Mouse (Mus musculus) spleen, postnatal 10 days (tissue): ENCODE measurements around the gene Atf7.
"Not testable (repeated sequence)": the region's sequence is repeated elsewhere in the genome, so short reads cannot be mapped to it uniquely, and the experiment has no call there.

ENCODE experiments used
- DNase-seq, 2 experiments: peaks; one replicate each; pipeline ENCODE4 v3.0.0; 2021 to 2022; ENCODE audit warnings: low spot score in 2 of 2

The Atf7 gene

DNA sequence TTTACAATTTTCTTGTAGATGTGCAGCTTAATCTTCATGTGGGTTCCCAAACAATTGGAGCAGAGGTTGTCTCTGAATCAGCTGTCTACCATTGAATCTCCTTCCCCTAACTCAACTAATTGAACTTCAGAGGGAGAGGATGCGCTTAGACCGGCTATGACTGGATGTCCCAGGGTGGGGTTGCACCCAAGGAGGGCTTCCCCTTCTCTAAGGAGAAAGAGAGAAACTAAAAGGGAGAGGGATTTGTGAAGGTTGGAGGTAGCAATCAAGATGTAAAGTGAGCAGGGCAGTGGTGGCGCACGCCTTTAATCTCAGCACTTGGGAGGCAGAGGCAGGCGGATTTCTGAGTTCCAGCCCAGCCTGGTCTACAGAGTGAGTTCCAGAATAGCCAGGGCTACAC lies 5.8 kb downstream of the Atf7 start:
- no peak for DNase-seq

GRCm38 (mm10) chr15:102617654-102618053 lies 7.6 kb downstream of the Atf7 start:
- DNase-seq, result no peak

- no peak for DNase-seq
These were observed 9.1 kb downstream of the Atf7 start for GRCm38 (mm10) chr15:102616174-102616573.

DNA sequence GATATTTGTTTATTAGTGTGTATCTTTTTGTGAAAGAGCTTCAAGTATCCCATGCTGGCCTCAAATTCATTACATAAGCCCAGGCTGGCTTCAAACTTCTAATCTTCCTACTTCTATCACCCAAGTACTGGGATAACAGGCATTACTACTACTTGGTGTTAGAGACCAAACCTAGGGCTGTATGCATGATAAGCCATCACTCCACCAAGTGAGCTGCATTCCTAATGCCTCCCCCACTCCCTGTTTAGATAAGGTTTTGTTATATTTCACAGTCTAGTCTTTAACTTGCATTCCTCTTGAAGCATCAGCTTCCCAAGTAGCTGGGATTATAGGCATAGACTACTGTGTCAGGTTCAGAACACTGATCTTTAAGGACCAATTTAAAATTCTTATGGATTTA lies 11.0 kb downstream of the Atf7 start:
- DNase-seq, result no peak

DNA sequence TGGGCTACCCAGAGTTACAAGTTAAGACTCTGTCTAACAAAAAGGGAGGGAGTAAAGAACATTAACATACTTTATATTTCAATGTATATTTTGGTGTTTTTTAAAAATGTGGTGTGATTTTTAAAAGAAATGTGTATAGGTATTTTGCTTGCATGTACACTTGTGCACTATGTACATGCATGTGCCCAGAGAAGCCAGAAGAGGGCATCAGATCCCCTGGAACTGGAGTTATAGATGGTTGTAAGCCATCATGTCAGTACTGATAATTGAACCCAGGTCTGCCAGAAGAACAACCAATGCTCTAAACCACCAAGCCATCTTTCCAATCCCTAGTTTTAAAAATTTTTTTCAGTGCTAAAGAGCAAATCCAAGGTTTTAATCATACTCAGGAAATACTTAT lies 12.3 kb downstream of the Atf7 start:
- no peak for DNase-seq

DNA sequence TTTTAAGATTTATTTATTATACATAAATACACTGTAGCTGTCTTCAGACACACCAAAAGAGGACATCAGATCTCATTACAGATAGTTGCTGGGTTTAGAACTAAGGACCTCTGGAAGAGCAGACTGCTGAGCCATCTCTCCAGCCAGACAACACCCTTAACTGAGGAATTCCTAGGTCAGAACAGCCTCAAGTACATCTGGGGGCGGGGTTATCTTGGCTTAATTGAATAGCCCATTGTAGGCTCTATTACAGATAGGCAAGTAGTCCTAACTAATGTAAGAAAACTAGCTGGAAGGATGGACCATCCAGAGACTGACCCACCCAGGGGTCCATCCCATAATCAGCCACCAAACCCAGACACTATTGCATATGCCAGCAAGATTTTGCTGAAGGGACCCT lies 16.7 kb downstream of the Atf7 start:
- DNase-seq, result not testable (repeated sequence)

DNA sequence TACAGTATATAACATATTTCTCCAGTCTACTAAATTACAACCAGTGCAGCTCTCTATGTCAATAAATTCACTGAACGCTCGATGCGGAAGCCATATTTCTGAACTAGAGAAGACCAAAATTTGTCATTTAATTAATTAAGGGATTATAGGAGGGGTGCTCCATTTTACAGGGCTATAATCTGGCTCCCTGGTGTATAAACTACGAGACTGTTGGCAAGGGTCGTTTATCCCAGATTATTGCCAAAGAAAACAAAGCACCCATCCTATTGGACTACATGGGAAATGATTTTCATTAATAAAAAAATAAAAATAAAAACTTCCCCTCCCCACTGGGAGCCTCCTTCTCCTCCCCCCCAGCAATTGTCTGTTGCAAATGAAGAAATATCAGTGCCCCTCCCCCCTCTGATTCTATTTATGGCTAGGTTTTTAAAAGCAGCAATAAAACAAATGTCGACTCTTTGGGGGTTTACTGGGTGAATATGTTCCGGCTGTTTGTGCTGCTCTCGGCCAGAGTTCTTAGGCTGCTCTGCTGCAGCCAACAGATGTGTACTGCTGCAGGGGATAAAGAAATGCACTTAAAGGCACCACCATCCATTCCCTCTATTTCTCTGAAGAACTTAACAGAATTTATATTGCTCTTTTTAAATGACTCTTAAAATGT lies 31.1 kb downstream of the Atf7 start:
- no peak for DNase-seq

- DNase-seq, result no peak
These were observed 32.6 kb downstream of the Atf7 start for GRCm38 (mm10) chr15:102592674-102593073.

DNA sequence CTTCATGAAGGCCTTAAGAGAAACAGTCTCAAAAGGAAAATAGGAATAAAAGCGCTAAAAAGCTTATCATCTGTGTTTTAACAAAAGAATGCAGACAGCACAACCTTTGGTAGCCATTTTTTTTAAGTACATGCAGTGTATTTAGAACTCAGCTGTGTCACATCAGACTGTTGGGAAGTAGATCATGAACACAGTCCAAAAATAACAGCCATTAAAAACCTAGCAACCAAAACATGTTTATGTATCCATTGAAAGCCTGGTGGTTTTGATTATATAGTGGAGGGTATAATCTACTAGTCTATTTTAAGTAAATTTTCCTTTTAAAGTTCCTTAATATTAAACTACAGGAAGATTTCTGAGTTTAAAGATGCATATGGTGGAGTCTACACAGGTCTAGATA lies 34.7 kb downstream of the Atf7 start:
- no peak for DNase-seq

DNA sequence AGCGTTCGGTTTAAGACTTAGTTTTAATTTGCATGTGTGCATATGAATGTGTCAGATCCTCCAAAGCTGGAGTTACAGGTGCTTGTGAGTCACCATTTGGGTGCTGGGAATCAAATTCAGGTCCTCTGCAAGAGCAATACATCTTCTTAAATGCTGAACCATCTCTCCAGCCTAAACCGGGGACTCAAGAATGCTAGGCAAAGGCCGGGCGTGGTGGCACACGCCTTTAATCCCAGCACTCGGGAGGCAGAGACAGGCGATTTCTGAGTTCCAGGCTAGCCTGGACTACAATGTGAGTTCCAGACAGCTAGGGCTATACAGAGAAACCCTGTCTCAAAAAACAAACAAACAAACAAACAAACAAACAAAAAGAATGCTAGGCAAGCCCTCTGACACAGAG lies 35.4 kb downstream of the Atf7 start:
- DNase-seq, result no peak

DNA sequence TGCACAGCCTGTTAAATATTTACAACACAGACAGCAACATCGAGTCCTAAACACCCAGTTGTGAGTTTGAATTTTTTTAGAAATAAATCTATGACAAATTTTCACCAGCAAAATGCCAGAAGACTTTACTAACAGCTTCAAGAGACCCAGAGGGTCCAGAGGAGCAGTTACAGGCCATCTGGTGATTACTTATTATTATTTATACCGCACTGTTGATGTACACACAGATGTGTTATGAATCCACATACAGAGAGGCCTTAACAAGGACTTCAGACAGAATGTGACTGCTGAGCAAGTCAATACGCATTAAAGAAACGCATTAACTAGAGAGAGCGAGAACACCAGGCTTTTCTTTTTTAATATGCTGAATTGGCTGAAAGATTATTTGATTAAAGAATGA lies 39.8 kb downstream of the Atf7 start:
- DNase-seq, result no peak

DNA sequence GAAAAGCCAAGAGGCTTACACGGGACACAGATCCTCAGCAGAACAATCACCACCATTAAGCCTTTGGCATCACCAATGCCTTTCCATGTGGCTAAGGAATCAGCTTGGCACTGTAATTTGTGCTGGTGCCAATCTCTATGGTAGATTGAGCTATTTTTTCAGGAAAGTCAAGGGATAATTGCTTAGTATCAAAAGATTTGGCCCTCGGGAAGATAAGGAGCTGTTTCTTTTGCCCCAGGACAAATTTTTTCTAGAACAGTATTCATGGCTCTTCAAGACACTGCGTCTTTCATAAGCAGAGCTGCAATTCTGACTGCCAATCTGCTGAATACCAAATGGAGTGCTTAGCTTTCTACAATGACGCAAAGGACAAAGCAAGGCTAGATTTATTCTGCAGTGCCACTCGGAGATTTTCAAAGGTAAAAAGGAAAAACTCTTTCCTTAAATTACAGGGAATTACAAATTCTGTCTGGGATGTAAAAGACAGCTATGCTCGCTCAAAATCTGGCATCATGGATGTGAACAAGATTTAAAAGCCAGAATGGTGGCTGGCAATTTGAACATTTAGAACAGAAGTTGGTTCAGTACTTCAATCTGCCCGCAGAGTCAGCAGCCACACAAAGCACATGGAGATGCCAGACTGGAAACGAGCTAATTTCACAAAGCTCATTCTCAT lies 41.4 kb downstream of the Atf7 start:
- no peak for DNase-seq

DNA sequence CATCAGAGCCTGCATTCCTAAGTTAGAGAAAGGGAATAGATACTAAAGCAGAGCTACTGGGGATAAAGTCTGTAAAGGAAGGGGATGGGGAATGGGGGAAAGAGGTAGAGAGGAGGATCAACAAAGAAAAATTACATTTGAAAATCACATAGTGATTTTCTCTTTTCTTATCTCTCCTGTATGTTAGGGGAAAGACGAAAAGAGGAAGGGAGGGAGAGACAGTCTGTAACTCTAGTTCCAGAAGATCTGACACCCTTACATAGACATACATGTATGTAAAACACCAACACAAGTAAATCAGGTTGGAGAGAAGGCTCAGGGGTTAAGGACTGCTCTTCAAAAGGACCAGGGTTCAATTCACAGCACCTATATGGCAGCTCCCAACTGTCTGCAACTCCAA lies 44.1 kb downstream of the Atf7 start:
- no peak for DNase-seq

GRCm38 (mm10) chr15:102578351-102578750 lies 46.9 kb downstream of the Atf7 start:
- DNase-seq, result no peak

GRCm38 (mm10) chr15:102576972-102577371 lies 48.3 kb downstream of the Atf7 start:
- DNase-seq, result no peak

DNA sequence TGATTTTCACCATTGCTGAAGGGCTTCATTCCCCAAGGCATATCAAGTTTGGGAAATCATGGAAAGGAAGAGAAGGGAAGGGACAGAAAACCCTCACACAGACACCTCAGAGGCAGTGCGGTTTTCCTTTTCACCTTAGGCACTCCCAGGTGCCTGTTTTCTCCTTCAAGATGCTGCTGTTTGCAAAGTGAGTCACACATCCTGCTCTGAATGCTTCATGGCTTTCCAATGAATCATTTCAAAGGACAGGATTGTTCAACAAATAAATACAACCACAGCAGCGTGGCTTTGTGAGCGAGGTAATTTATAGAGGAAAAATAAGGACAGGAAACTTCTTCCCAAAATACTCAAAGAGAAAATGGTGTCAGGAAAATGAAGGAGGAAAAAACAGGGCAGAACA lies 53.2 kb downstream of the Atf7 start:
- no peak for DNase-seq

DNA sequence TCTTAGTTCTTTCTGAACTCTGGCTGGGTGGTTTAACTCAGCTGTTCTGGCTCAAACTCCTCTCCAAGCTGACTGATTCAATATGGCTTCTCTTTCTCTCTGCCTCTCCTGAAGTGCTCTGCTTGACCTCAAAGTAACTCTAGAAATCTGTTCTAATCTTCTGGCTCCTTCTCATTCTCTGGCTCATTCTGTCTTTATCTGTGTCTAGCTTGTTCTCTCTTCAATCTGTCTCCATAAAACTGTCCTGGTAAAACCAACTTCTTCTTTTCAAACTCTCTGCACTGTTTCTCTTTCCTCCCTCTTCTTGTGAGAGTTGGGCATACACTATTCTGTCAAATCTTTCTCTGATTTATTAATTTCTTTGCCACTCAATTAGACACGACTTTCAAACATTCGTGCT lies 57.4 kb downstream of the Atf7 start:
- no peak for DNase-seq

- no peak for DNase-seq
These were observed 61.6 kb downstream of the Atf7 start for GRCm38 (mm10) chr15:102563681-102564080.

DNA sequence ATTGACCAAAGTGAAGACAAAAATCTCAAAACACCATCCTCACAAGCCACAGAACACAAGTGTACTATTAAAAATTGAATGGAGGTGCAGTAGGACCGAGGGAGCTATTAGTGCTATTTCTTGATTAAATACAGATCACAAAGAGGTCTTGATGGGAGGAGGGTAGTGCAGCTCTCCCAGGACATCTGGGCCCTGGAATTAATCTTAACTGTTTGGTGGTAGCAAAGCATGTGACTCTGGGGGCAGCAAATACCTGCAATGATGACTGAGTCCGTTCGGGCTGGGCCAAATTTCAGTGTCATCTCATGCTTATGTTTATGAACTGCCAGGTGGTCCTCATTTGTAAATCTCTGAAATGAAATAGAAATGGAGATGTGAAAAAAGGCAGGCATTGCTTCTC lies 62.2 kb downstream of the Atf7 start:
- DNase-seq, result no peak

GRCm38 (mm10) chr15:102562491-102562890 lies 62.8 kb downstream of the Atf7 start:
- DNase-seq, result no peak

DNA sequence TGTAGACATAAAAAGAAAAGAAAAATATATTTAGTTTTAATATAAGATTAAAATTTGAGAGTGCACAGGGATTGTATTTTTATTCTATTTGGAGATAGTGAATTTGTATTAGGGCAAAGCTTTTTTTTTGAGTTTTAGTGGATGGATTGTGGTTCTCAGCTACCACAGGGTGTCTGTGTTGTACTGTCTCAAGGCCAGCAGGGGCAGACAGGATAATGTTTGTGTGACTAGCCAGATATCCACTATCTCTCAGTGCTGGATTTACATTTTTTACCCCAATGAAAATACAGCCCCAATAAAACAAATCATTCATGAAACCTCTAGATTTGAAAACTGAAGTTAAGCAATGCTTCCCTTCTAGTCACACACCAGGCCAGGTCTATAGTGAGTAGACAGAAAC lies 67.7 kb downstream of the Atf7 start:
- DNase-seq, result no peak

DNA sequence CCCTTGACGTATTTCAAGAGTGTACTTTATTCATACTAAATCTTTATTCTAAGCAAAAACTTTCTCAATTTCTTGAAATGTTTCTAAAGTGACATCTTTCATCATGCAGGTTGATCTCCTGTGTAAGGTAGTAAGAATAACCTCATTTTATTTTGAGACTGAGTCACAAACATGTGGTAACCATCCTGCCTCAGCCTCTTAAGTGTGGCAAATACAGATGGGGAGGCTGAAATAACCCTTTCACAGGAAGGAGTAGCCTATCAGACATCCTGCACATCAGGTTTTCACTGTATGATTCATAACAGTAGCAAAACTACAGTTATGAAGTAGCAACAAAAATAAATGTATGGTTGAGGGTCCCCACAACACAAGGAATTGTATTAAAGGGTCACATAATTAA lies 69.7 kb downstream of the Atf7 start:
- DNase-seq, result no peak

- DNase-seq, result no peak
These were observed 72.7 kb downstream of the Atf7 start for GRCm38 (mm10) chr15:102552599-102552998.

DNA sequence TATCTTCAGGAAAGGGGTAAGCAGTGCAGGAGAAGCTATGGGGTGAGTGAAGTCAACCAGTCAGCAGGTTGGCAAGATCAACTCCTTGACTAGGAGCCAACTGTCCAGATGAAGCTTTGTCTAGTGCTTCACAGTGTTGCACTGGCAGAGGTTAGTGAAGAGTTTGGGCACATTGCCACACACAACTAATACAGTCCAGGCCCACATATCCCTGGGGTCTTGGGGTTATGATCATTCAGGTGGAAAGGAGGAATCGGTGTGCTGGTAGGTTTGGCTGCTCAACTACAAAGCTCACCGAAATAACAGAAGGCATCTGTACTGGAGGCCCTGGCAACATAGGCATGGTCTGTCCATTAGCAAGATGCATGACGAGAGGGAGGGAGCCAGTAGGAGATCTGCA lies 77.8 kb downstream of the Atf7 start:
- no peak for DNase-seq
